Mouse (Mus musculus): ENCODE data around the gene Rbp1. TPM values are rescaled to one million over a fixed set of nuclear protein-coding genes. Genes with fewer than 3 reads are reported as not detected.

The Rbp1 gene
- polyA plus RNA-seq, 1 experiment, result 2.4 TPM

GRCm38 (mm10) chr9:98487273-98487672 is 64.5 kb downstream of the Rbp1 start:
- no peak for DNase-seq (ENCODE audit: low read depth, low spot score)
- 57% methylated on average over 6 of the region's 6 CpGs for WGBS

GRCm38 (mm10) chr9:98489532-98489931 is 66.8 kb downstream of the Rbp1 start:
- DNase-seq (ENCODE audit: low read depth, low spot score), result no peak
- WGBS, result 78% methylated on average over 4 of the region's 4 CpGs

- 25% methylated on average over 4 of the region's 4 CpGs for WGBS
- no peak for DNase-seq (ENCODE audit: low read depth, low spot score)
Observed at GRCm38 (mm10) chr9:98490128-98490527, 67.4 kb downstream of the Rbp1 start.

GRCm38 (mm10) chr9:98491071-98491470 is 68.3 kb downstream of the Rbp1 start:
- 53% methylated on average over 5 of the region's 5 CpGs for WGBS
- no peak for DNase-seq (ENCODE audit: low read depth, low spot score)

- DNase-seq (ENCODE audit: low read depth, low spot score), result no peak
- WGBS, result 36% methylated on average over 5 of the region's 5 CpGs
Observed at GRCm38 (mm10) chr9:98492212-98492611, 69.5 kb downstream of the Rbp1 start.

GRCm38 (mm10) chr9:98492821-98493220 is 70.1 kb downstream of the Rbp1 start:
- DNase-seq (ENCODE audit: low read depth, low spot score), result no peak
- WGBS, result 17% methylated on average over 1 of the region's 1 CpGs

Other genes with a start within 250 kb of the Rbp1 start
- gene Nmnat3, start 135.5 kb upstream of the Rbp1 start, polyA plus RNA-seq (2012; rRNA removed), result 5.8 and 8.3 TPM in 2 replicates
- gene Rbp2, start 63.2 kb downstream of the Rbp1 start, polyA plus RNA-seq (2012; rRNA removed), result 69.0 and 485 TPM in 2 replicates
- 47.3 and 72.1 TPM in 2 replicates for gene Copb2, start 140.8 kb downstream of the Rbp1 start, polyA plus RNA-seq (2012; rRNA removed)
- 15.6 and 19.2 TPM in 2 replicates for gene Mrps22, start 178.7 kb downstream of the Rbp1 start, polyA plus RNA-seq (2012; rRNA removed)